Mouse (Mus musculus) layer of hippocampus, adult 11-12 months (tissue): ENCODE measurements at regions not wholly inside any gene's neighbourhood (a gene's known extent, or its start where the extent isn't known, plus 50 kb on each side); places are given as distances from the start of the nearest gene placed in this dataset.

Source experiments
- DNase-seq: peaks from one replicate; pipeline ENCODE4 v3.0.0; 2022; ENCODE audit warnings: low spot score

- no peak for DNase-seq
These were observed 55.4 kb downstream of the Ppp1r3c start for GRCm38 (mm10) chr19:36681056-36681455.

GRCm38 (mm10) chr19:36680322-36680721, 56.1 kb downstream of the Ppp1r3c start:
- DNase-seq: no peak

GRCm38 (mm10) chr19:36679028-36679820, 57.2 kb downstream of the Ppp1r3c start:
- DNase-seq: no peak

GRCm38 (mm10) chr19:36678382-36679027, 57.9 kb downstream of the Ppp1r3c start:
- DNase-seq: no peak

- DNase-seq: peak; percentile 21
These were observed 59.1 kb downstream of the Ppp1r3c start for GRCm38 (mm10) chr19:36677101-36678081.

GRCm38 (mm10) chr19:36674946-36675345, 61.5 kb downstream of the Ppp1r3c start:
- DNase-seq: no peak

GRCm38 (mm10) chr19:36670813-36671212, 65.6 kb downstream of the Ppp1r3c start:
- no peak for DNase-seq
